Mouse (Mus musculus) C2C12 (cell line): ENCODE measurements around the gene Glyctk. TPM values are rescaled to one million over a fixed set of nuclear protein-coding genes. Genes with fewer than 3 reads are reported as not detected.

Source experiments
- H3K27me3 ChIP-seq: one replicate; pipeline ENCODE4 v1.6.1; 2011; ENCODE audit not compliant: control insufficient read depth, insufficient read depth, insufficient read length
- H3K36me3 ChIP-seq: one replicate; pipeline ENCODE4 v1.6.1; 2011; ENCODE audit not compliant: control insufficient read depth, insufficient read depth
- H3K4me3 ChIP-seq: one replicate; pipeline ENCODE4 v1.5.1; 2011; ENCODE audit warnings: mild to moderate bottlenecking, control low read depth; ENCODE audit not compliant: poor library complexity, insufficient read depth, severe bottlenecking
- H3K79me2 ChIP-seq: one replicate; pipeline ENCODE4 v1.6.1; 2011; ENCODE audit not compliant: control insufficient read depth, insufficient read depth
- H3K79me3 ChIP-seq: one replicate; pipeline ENCODE4 v1.6.1; 2011; ENCODE audit warnings: low read depth, control low read depth
- H3ac ChIP-seq: one replicate; pipeline ENCODE3; 2011; ENCODE audit warnings: low read depth; ENCODE audit not compliant: control insufficient read depth, insufficient read length
- CEBPB ChIP-seq: IDR thresholded peaks from one replicate; pipeline ENCODE4 v1.6.1; 2011; ENCODE audit warnings: low read depth, mild to moderate bottlenecking, control low read depth, moderate library complexity
- CTCF ChIP-seq: IDR thresholded peaks from one replicate; pipeline ENCODE4 v1.5.1; 2011; ENCODE audit not compliant: control insufficient read depth, insufficient read depth, insufficient read length
- FOSL1 ChIP-seq: IDR thresholded peaks from one replicate; pipeline ENCODE4 v1.8.0; 2011; ENCODE audit warnings: mild to moderate bottlenecking, low read length; ENCODE audit not compliant: poor library complexity, insufficient read depth, severe bottlenecking
- MAX ChIP-seq: IDR thresholded peaks from one replicate; pipeline ENCODE4 v1.6.1; 2011; ENCODE audit warnings: mild to moderate bottlenecking, control low read depth
- MYOD1 ChIP-seq: IDR thresholded peaks from one replicate; pipeline ENCODE4 v1.6.1; 2011; ENCODE audit warnings: low read depth; ENCODE audit not compliant: control insufficient read depth, insufficient read length
- MYOG ChIP-seq: IDR thresholded peaks from one replicate; pipeline ENCODE4 v1.6.1; 2011; ENCODE audit not compliant: control insufficient read depth, insufficient read length; ENCODE audit errors: extremely low read depth
- USF1 ChIP-seq: IDR thresholded peaks from one replicate; pipeline ENCODE4 v1.6.1; 2011; ENCODE audit warnings: low read depth, mild to moderate bottlenecking, control low read depth, moderate library complexity
- polyA plus RNA-seq: library from polyadenylated mRNA; unstranded; fragments of >200 nt; fragmentation: generic; extraction: Trizol; gene quantifications from one replicate; pipeline ENCODE4 v1.2.1, GENCODE M21; 2012; ENCODE audit warnings: missing spikeins

Gene Glyctk
- polyA plus RNA-seq, 1 experiment = 1.4 TPM

- TF ChIP-seq FOSL1 (no peak), CTCF (no peak)
- Histone ChIP-seq H3K4me3 (no peak overlapping the region), H3K79me3 (peaks cover 16% of the 10 kb centered on the region), H3K36me3 (no peaks in the 10 kb centered on the region), H3K27me3 (no peaks in the 10 kb centered on the region), H3ac (no peak overlapping the region), H3K79me2 (peaks cover 21% of the 10 kb centered on the region)
Observed at GRCm38 (mm10) chr9:106167703-106168102, 9.8 kb upstream of the Glyctk start.

- Histone ChIP-seq H3K27me3 (no peaks in the 10 kb centered on the region), H3K4me3 (no peak overlapping the region), H3K79me2 (peaks cover 16% of the 10 kb centered on the region), H3K36me3 (no peaks in the 10 kb centered on the region), H3K79me3 (peaks cover 12% of the 10 kb centered on the region), H3ac (no peak overlapping the region)
- TF ChIP-seq MAX (no peak), USF1 (no peak), CEBPB (no peak), MYOG (no peak), FOSL1 (no peak)
Observed at GRCm38 (mm10) chr9:106167241-106167640, 9.3 kb upstream of the Glyctk start.

GRCm38 (mm10) chr9:106166709-106167108 is 8.8 kb upstream of the Glyctk start:
- Histone ChIP-seq H3K79me3 (peaks cover 7% of the 10 kb centered on the region), H3K4me3 (no peak overlapping the region), H3ac (no peak overlapping the region), H3K79me2 (peaks cover 11% of the 10 kb centered on the region), H3K27me3 (no peaks in the 10 kb centered on the region), H3K36me3 (no peaks in the 10 kb centered on the region)
- no peak for TF ChIP-seq MYOG
- no peak for TF ChIP-seq CEBPB
- no peak for TF ChIP-seq USF1
- TF ChIP-seq MAX = no peak
- TF ChIP-seq CTCF = no peak

GRCm38 (mm10) chr9:106160426-106160825 is 2.5 kb upstream of the Glyctk start:
- Histone ChIP-seq H3ac (no peak overlapping the region), H3K4me3 (peak overlapping the region; percentile 49), H3K79me2 (no peaks in the 10 kb centered on the region), H3K79me3 (no peaks in the 10 kb centered on the region), H3K27me3 (no peaks in the 10 kb centered on the region), H3K36me3 (no peaks in the 10 kb centered on the region)
- TF ChIP-seq CTCF = no peak

- peak overlapping the region; percentile 49 for H3K4me3 ChIP-seq
- H3K36me3 ChIP-seq = no peaks in the 10 kb centered on the region
- TF ChIP-seq USF1 (peak; percentile 9), FOSL1 (no peak)
- no peaks in the 10 kb centered on the region for H3K27me3 ChIP-seq
- no peaks in the 10 kb centered on the region for H3K79me3 ChIP-seq
- H3ac ChIP-seq = peak overlapping the region; percentile 70
- no peaks in the 10 kb centered on the region for H3K79me2 ChIP-seq
Observed at GRCm38 (mm10) chr9:106159784-106160301, 1.9 kb upstream of the Glyctk start.

GRCm38 (mm10) chr9:106159237-106159636 is 1.3 kb upstream of the Glyctk start:
- no peak overlapping the region for H3K4me3 ChIP-seq
- no peak for TF ChIP-seq MYOG
- no peak for TF ChIP-seq CEBPB
- no peak for TF ChIP-seq MAX
- TF ChIP-seq MYOD1 = no peak
- TF ChIP-seq FOSL1 = no peak
- no peak for TF ChIP-seq USF1
- no peak for TF ChIP-seq CTCF

GRCm38 (mm10) chr9:106157623-106157925 is 364 bp downstream of the Glyctk start:
- Histone ChIP-seq H3K79me3 (no peaks in the 10 kb centered on the region), H3ac (no peak overlapping the region), H3K27me3 (peaks cover 8% of the 10 kb centered on the region), H3K4me3 (no peak overlapping the region), H3K36me3 (no peaks in the 10 kb centered on the region), H3K79me2 (no peaks in the 10 kb centered on the region)
- TF ChIP-seq USF1 (no peak), FOSL1 (no peak), CEBPB (no peak), MYOG (no peak), MYOD1 (no peak), MAX (no peak), CTCF (no peak)

More at GRCm38 (mm10) chr9:106159237-106159636, 1.3 kb upstream of the Glyctk start:
- no peak overlapping the region for H3ac ChIP-seq
- no peaks in the 10 kb centered on the region for H3K79me3 ChIP-seq
- H3K27me3 ChIP-seq = no peaks in the 10 kb centered on the region
- no peaks in the 10 kb centered on the region for H3K79me2 ChIP-seq
- no peaks in the 10 kb centered on the region for H3K36me3 ChIP-seq
